Mouse (Mus musculus): ENCODE results near the gene Otogl.

Otogl gene

GRCm38 (mm10) chr10:107905274-107906034 lies 6.5 kb downstream of the Otogl start:
- no peak for DNase-seq

- no peak for DNase-seq
Observed at GRCm38 (mm10) chr10:107901958-107902357, 10.0 kb downstream of the Otogl start.

GRCm38 (mm10) chr10:107901204-107901879 lies 10.6 kb downstream of the Otogl start:
- no peak for DNase-seq

GRCm38 (mm10) chr10:107899946-107900345 lies 12.0 kb downstream of the Otogl start:
- no peak for DNase-seq

GRCm38 (mm10) chr10:107896158-107896557 lies 15.8 kb downstream of the Otogl start:
- no peak for DNase-seq

DNA sequence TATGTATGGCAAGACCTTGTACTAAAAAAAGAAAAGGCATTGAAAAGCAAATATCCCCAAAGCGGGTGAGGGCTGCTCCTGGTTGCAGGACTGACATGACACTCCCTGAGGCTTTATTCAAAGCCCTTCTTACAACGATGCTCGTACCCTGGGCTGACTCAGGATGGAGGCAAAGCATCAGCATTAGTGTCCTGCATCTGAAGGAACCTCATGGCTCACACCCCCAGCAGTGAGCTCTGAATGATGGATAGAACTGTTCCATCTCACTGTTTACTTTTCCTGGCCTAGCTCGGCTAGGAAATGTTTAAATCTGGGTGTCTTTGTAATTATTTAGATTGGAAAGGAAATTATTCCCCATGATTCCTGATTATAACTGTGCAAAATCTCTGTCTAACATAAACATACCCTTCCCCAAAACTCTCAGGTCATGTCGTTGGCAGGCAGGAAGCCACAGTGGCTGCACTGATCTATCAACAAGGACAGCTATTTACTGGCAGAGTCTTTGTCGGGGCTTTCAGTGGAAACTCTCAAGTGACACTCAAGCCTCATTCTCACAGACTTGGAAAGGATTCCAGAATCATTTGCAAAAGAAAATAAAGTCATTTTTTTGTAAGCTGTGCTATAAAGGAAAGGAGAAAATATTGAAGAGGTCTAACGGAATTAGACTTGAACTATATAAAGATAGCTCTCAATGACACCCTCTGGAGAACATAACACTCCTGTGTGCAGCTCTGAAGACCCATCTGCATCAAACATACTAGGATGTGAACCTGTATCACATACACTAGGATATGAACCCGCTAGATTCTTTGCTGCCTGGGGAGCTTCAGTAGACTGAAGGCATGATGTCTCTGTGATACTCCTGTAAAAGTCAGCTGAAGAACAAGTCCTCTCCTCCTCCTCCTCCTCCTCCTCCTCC lies 17.0 kb downstream of the Otogl start:
- no peak for DNase-seq

- DNase-seq = no peak
Observed at GRCm38 (mm10) chr10:107890400-107890799, 21.5 kb downstream of the Otogl start.

GRCm38 (mm10) chr10:107872542-107872941 lies 39.4 kb downstream of the Otogl start:
- no peak for DNase-seq

DNA sequence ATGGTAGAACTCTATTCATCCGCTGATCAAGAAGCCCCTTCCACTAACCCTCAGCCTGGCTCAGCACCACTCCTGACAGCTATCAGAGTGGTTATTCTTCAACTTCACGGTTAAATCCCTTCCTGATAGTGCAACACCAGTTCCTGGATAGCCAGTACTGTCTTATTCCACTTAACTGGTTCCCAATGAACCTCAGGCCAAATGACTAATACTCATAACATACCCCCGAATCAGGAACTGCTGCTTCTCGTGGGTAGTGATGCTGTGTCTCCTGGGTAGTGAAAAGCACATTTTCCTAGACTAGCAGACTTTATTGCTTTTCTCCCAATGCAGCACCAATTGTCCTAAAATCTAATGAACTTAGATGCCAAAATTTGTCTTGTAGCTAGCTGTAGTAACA lies 39.8 kb downstream of the Otogl start:
- no peak for DNase-seq

DNA sequence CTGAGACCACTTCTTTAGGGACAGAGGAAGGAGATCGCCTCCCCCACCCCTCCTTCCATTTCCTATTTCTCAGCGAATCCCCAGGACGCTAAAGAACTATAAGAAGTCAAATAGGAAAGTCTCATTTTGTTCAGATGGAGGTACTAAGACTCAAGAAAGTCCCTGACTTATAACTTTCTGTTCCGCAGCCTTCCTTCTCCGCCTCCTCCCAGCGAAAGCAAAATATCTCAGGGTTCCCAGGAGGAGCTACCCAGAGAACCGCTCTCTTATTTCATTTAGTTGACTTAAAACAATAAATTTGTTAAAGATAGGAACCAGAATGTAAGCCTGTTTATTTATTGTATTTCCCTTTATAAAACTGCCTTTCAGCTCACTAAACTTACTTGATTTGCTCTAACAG lies 41.4 kb downstream of the Otogl start:
- DNase-seq = no peak

- no peak for DNase-seq
Observed at GRCm38 (mm10) chr10:107868904-107869303, 43.0 kb downstream of the Otogl start.

- no peak for DNase-seq
Observed at GRCm38 (mm10) chr10:107867414-107867813, 44.5 kb downstream of the Otogl start.

DNA sequence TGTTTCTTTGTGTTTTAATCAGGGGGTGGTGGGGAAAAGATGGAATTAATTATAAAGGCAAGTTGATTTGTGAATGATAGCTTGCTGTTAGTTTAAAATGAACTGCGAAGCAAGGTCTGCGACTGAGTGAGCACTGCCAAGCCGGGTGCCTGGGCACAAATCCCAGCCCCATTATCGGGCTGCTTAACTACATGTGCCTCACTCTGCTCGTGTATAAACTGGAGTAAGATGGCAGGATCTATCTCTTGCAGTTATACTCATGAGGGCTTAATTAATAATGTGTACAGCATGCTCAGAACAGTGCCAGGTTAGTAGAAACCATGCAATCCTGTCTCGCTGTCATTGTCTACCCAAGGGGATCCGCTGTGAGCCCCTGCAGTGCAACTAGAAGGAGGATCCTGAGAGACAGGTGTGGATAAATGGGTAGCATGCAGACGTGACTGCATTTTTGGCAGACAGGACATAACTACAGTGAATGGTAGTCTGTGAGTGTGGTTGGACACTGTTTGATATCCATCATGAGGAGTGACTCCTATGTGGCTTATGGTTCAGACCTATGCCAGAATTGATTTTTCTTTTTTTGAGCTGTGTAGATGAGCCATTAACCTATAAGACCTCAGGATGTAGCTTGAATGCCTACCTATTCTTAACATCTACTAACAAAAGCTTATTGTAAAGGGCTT lies 51.6 kb downstream of the Otogl start:
- no peak for DNase-seq

DNA sequence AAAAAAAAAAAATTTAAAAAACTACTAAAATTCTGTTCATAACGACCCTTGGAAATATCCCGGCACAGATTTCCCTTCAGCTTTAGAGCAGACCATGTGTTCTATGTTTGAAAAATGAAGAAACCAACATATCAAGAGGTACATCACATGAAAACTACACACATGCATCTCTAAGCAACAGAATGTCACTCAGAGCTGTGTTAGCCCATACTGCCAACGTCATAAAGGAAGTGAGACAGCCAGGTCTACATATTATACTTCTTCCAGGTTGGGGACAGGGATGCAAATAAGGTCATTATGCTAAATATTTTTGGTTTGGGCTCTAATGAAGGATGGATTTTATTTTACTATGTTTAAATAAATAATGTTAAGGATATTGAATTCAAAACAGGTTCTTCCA lies 52.7 kb downstream of the Otogl start:
- DNase-seq = no peak

DNA sequence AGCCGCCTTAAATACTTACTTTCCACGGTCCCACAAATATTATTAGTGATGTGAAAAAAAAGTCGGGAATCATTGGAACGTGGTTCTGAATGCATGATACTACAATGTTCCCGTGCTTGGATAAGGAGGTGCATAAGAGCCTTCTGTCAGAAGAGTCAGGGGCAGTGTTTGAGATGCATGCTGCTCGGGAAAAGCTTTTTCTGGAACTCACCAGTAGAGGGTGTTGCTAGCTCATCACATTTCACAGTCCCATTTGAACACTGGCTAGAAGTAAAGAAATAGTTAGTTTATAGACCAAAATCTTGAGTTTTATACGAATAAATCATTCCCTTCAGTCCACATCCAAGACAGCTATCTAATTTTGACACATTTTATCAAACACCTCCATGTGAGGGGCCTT lies 53.2 kb downstream of the Otogl start:
- peak; percentile 3 to 5 for DNase-seq

DNA sequence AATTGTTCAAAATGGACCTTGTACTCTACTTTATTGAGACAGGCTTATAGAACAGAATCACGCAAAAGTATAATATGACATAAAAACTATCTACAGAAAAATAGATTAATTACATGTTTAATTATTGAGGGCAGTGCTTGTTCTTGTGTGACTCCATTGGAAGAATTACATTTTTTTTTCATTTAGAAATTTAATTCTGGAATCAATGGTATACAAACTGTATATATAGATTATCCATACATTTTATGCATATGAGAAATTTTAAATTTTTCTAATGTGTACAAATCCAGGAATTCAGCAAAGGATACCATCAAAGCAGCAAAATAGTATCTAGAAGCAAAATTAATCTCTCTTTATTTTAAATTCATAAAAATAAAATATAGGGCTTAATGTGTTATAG lies 67.0 kb downstream of the Otogl start:
- DNase-seq = no peak

- DNase-seq = no peak
Observed at GRCm38 (mm10) chr10:107834452-107835239, 77.3 kb downstream of the Otogl start.

GRCm38 (mm10) chr10:107829151-107829550 lies 82.8 kb downstream of the Otogl start:
- no peak for DNase-seq

DNA sequence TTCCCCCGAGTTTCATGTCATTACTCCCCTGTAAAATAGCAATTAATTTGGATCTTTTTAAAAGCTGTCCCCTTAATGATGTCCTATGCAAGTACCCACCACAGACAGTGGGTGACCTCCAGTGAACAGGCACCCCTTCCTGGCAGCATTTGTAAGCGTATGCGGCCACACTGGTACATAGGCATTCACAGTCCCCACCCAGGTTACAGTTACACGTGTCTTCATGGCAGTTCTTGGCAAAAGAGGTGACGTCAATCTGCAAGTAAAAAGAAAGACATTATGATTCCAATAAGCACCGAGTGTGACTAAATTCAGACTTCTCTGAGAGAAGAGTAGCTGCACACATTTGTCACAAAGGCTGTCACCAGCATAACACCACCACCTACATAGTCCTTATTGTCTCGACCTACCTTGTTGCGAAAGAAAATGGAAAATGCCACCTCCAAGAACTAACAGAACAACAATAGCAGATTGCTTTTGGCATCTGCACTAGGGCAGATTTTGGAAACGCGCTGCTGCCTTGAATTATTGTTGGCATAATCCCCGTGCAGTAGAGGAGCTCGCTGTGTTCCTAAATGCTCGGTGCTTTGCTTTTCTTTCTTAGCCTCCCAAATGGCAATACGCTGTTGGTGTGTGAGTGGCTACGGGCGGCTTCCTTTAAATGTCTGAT lies 98.0 kb downstream of the Otogl start:
- DNase-seq = no peak

DNA sequence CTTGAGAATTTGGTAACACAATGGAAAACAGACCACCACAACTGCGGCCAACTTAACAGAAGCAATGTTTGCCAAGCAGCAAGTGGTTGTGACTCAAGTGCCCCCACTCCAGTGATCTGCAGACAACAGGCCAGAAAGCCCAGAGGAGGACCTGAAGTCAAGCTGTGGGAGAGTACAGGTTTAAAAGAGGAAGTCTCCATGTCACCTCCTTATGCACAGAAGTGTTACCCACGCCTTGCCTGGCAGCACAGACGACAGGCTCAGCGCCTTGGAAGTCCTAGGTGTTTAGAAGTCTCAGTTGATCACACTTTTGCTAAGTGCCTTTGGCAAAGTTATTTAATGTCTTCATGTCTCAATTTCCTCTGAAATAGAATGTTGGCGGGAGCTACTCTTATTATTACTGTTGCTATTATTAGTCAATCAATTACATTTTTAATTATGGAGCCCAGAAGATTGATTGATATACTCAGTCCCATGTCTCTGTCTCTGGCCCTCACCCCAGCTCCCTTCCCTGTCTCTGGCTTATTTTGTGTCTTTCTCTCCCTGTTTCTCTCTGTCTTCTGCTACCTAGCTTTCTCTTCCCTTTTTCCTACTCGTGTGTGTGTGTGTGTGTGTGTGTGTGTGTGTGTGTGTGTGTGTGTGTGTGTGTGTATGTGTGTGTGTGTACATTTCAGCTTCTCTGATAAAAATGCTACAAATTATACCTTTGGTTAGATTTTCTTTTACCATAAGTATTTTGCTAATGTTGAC lies 101.1 kb downstream of the Otogl start:
- DNase-seq = no peak

GRCm38 (mm10) chr10:107805203-107805602 lies 106.7 kb downstream of the Otogl start:
- no peak for DNase-seq

All from B cell, adult 2 months (primary cell).